Mouse (Mus musculus): ENCODE results near the gene Gon7. TPM values are rescaled to one million over a fixed set of nuclear protein-coding genes. Genes with fewer than 3 reads are reported as not detected.

The Gon7 gene
- polyA plus RNA-seq, 1 experiment from 2014 or later: 29.6 TPM

DNA sequence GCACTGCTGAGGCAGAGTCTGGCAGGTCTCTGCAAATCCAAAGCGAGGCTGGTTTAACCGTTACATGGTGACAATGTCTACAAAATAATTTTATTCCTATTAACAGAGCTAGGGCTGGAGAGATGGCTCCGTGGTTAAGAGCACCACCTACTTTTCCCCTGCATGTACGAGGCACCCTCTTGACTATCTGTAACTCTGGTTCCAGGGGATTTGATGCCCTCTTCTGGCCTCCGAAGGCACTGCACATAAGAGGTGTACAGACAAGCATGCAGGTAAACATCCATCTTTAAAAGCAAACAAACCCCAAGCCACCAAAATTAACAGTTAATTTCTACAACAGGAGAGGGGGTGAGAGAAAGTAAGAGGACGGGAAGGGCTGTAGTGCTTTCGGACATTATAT, 1.3 kb downstream of the Gon7 start:
- WGBS: 73% methylated on average over 7 of the region's 7 CpGs
- H3K27me3 ChIP-seq (ENCODE audit: control insufficient read depth, insufficient read depth, low read length): no peaks in the 10 kb centered on the region
- H3K4me2 ChIP-seq (replicated peaks; ENCODE audit: low read depth, low read length): peak overlapping the region; percentile 56
- H3K4me1 ChIP-seq (ENCODE audit: control insufficient read depth, insufficient read depth, low read length): peaks cover 15% of the 10 kb centered on the region
- peak overlapping the region; percentile 92 for H3K4me3 ChIP-seq (ENCODE audit: low read depth, low read length)
- H3K9me3 ChIP-seq (ENCODE audit: control insufficient read depth, low read depth, low read length): no peaks in the 10 kb centered on the region
- no peaks in the 10 kb centered on the region; the same call in 1 of the 2 replicates for H3K36me3 ChIP-seq (ENCODE audit: control insufficient read depth, insufficient read depth, low read length)
- ATAC-seq (ENCODE audit: insufficient number of reproducible peaks, insufficient read depth, low FRiP score, low read depth): no peak
- no peak overlapping the region for H3K9ac ChIP-seq (replicated peaks; ENCODE audit: low read depth, low read length)
- H3K27ac ChIP-seq (ENCODE audit: low read length): no peak overlapping the region

DNA sequence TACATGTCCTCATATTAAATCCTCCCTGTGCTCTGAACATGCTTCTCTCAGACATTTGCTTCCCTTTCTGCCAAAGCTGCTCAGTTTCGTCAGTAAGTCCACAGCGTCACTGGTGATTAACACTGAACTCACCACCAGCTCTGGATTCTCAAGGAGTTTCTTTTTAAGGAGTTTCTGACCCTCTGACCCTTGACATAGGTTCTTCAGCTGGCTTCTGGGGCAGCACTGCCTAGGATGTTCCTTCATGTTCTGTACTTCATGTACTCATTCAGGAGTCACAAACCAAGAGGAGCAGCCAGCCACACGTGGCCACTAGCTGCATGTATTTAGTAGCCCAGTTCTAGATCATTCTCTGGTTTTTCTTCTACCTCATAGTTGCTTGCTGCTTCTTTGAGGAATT, 9.3 kb downstream of the Gon7 start:
- H3K9me3 ChIP-seq (ENCODE audit: control insufficient read depth, low read depth, low read length): no peaks in the 10 kb centered on the region
- no peak overlapping the region for H3K27ac ChIP-seq (ENCODE audit: low read length)
- H3K4me1 ChIP-seq (ENCODE audit: control insufficient read depth, insufficient read depth, low read length): peaks cover 9% of the 10 kb centered on the region
- no peak overlapping the region for H3K9ac ChIP-seq (replicated peaks; ENCODE audit: low read depth, low read length)
- 86% methylated on average over 3 of the region's 3 CpGs for WGBS
- H3K36me3 ChIP-seq (ENCODE audit: control insufficient read depth, insufficient read depth, low read length): no peaks in the 10 kb centered on the region
- no peak for ATAC-seq (ENCODE audit: insufficient number of reproducible peaks, insufficient read depth, low FRiP score, low read depth)
- H3K4me3 ChIP-seq (ENCODE audit: low read depth, low read length): no peak overlapping the region
- H3K27me3 ChIP-seq (ENCODE audit: control insufficient read depth, insufficient read depth, low read length): no peaks in the 10 kb centered on the region
- no peak overlapping the region for H3K4me2 ChIP-seq (replicated peaks; ENCODE audit: low read depth, low read length)

DNA sequence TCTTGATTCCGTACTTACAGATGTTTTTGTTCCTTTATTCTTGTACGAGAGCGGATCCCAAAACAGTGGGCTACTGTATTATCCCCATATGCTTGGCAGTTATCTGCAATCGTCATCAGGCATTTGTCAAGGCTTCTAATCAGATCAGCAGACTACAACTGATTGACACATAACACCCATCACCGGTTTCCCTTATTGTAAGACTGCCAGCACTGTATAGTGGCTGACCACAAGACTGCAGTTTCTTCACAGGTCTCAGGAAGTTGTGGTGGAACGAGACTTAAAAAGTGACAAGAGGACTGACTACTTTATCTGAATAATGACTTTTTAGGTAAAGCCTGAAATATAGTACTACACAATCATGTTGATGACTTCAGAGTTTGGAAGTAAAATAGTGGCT, 12.8 kb downstream of the Gon7 start:
- WGBS: 59% methylated on average over 6 of the region's 6 CpGs
- H3K9ac ChIP-seq (replicated peaks; ENCODE audit: low read depth, low read length): 0 out of 2 replicates have a peak overlapping the region, but pooled peaks have one; percentile 6

DNA sequence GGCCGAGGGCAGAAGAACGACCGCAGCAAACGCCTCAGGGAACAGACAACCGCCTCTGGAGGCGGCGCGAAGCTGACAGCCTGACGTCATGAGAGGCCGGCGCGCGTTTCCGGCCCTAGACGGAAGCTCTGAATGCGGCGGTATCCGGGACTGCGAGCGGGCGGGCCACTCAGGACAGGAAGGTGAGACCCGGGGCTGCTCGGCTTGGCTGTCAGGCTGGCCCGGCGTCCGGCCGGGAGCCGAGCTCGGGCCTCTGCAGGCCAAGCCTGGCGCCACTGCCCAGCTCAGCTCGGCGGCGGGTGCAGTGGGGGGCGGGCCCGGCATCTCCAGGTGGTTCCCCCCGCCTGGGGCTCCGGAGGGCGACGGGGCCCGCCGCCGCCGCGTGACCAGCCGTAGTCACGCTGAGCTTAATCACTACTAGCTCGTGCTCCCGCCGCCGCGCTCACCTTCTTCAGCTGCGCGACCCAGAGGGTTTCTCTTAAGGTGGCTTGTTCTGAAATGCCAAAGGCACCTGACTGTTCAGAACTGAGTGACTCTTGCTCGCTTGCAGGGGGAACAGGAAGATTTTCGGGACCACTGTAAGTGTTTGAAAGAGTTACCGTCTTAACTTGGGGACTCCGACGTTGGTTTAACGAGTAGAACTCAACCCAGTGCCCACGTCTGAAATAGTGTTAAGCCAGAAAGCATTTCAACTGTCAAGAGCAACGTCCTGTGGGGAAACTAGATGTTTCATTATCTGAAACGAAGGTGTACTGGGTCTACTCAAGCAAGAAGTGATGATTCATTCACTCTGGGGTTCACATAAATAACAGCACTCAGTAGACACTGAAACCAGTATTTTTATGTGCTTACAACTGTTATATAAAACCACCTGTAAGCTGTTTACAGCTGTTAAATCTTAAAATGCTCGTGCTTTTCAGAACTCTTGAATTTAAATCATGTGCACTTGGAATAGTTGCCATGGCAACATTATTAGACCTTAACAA, 13.7 kb downstream of the Gon7 start, which contains the start of the genes Moap1 and Tmem251:
TSS of gene Moap1 (minus strand) at position 73 of the 986 bp plus-strand sequence.
TSS of gene Tmem251 (plus strand) at position 174 of the 986 bp plus-strand sequence.
- H3K9ac ChIP-seq (replicated peaks; ENCODE audit: low read depth, low read length): peak within 1 kb of the TSS; percentile 67
- H3K36me3 ChIP-seq (ENCODE audit: control insufficient read depth, insufficient read depth, low read length): no peaks in the 10 kb centered on the region
- H3K27ac ChIP-seq (ENCODE audit: low read length): peak within 1 kb of the TSS; percentile 84
- peaks cover 15% of the 10 kb centered on the region for H3K4me1 ChIP-seq (ENCODE audit: control insufficient read depth, insufficient read depth, low read length)
- peak within 1 kb of the TSS; percentile 84 for H3K4me2 ChIP-seq (replicated peaks; ENCODE audit: low read depth, low read length)
- H3K27me3 ChIP-seq (ENCODE audit: control insufficient read depth, insufficient read depth, low read length): no peaks in the 10 kb centered on the region
- peak within 1 kb of the TSS; percentile 75 for H3K4me3 ChIP-seq (ENCODE audit: low read depth, low read length)
- no peaks in the 10 kb centered on the region for H3K9me3 ChIP-seq (ENCODE audit: control insufficient read depth, low read depth, low read length)
- under 1% methylated on average over 58 of the region's 63 CpGs for WGBS
- peak; percentile 97 for ATAC-seq (ENCODE audit: insufficient number of reproducible peaks, insufficient read depth, low FRiP score, low read depth)

More for the DNA sequence above, 12.8 kb downstream of the Gon7 start:
- peak overlapping the region; percentile 84; the same call in 1 of the 2 replicates for H3K4me2 ChIP-seq (replicated peaks; ENCODE audit: low read depth, low read length)
- no peaks in the 10 kb centered on the region for H3K36me3 ChIP-seq (ENCODE audit: control insufficient read depth, insufficient read depth, low read length)
- H3K9me3 ChIP-seq (ENCODE audit: control insufficient read depth, low read depth, low read length): no peaks in the 10 kb centered on the region
- no peaks in the 10 kb centered on the region for H3K27me3 ChIP-seq (ENCODE audit: control insufficient read depth, insufficient read depth, low read length)
- H3K4me3 ChIP-seq (ENCODE audit: low read depth, low read length): no peak overlapping the region
- no peak overlapping the region for H3K27ac ChIP-seq (ENCODE audit: low read length)
- H3K4me1 ChIP-seq (ENCODE audit: control insufficient read depth, insufficient read depth, low read length): peaks cover 15% of the 10 kb centered on the region
- ATAC-seq (ENCODE audit: insufficient number of reproducible peaks, insufficient read depth, low FRiP score, low read depth): no peak

DNA sequence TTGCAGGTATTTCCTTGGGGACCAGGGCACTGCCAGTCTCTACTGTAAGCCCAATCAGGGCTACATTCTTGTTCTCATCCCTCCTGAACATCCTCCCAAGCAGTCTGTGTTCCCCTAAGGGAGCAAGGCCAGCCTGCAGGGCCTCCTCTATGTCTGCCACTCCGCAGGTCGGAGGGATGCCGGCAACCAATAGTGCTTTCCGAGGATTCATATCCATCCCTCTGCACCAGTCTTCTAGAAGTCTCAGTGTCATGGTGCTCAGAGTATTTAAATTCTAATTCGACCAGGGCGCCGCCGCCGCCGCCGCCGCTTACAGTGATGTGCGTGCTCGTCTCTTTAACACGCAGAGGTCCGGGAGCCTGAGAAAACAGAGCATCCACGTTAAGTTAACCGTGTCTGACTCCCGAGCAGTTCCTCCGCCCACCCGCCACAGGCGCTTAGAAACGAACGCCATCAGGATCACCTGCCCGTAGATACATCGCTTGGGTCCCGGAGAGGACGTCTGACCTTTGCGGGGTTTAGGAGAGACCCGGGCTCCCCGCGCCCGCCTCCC, 14.5 kb downstream of the Gon7 start:
- Histone ChIP-seq H3K4me1 (ENCODE audit: control insufficient read depth, insufficient read depth, low read length) (peaks cover 15% of the 10 kb centered on the region), H3K27ac (ENCODE audit: low read length) (peak overlapping the region; percentile 84), H3K4me3 (ENCODE audit: low read depth, low read length) (peak overlapping the region; percentile 75), H3K9ac (replicated peaks; ENCODE audit: low read depth, low read length) (peak overlapping the region; percentile 67), H3K4me2 (replicated peaks; ENCODE audit: low read depth, low read length) (peak overlapping the region; percentile 84), H3K36me3 (ENCODE audit: control insufficient read depth, insufficient read depth, low read length) (no peaks in the 10 kb centered on the region), H3K9me3 (ENCODE audit: control insufficient read depth, low read depth, low read length) (no peaks in the 10 kb centered on the region), H3K27me3 (ENCODE audit: control insufficient read depth, insufficient read depth, low read length) (no peaks in the 10 kb centered on the region)
- peak; percentile 20 for ATAC-seq (ENCODE audit: insufficient number of reproducible peaks, insufficient read depth, low FRiP score, low read depth)
- WGBS: under 1% methylated on average over 33 of the region's 33 CpGs

DNA sequence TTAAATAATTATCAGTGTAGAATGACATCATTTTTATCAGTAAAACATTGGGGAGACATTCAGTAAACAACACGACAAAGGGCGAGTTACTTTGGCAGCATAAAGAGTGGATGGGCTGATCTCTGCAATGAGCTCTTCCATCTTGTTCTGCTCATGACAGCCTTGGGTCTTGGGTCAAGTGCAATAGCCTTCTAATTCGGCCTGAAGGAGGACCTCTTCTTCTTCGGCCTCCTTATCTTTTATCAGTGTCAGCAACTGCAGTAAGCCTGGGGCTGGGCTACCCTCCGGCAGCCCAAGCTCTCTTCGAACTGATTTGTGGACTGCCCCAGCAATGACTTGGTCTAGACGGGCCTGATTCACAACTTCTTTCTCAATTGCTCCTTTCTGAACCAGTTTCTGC, 15.5 kb downstream of the Gon7 start:
- H3K36me3 ChIP-seq (ENCODE audit: control insufficient read depth, insufficient read depth, low read length): no peaks in the 10 kb centered on the region
- 72% methylated on average over 7 of the region's 7 CpGs for WGBS
- no peak overlapping the region for H3K4me2 ChIP-seq (replicated peaks; ENCODE audit: low read depth, low read length)

DNA sequence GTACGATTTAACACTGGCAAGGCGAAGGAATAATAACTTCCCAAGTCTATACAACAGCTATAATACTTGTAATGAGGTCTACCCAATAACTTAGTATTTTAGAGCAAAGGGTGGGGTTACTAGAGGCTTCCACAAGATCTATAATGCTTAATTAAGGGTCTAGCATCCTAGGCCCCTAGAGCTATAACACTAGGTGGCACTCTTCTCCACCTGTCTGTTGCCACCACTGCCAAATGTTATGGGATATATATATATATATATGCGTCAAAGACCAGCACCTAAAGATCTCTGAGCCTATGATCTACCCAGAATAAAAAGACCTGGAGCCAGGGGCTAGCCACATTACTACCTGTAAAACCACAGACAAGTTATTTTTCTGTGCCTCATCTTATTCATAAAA, 17.3 kb downstream of the Gon7 start:
- no peak overlapping the region for H3K4me2 ChIP-seq (replicated peaks; ENCODE audit: low read depth, low read length)
- no peaks in the 10 kb centered on the region for H3K36me3 ChIP-seq (ENCODE audit: control insufficient read depth, insufficient read depth, low read length)
- no peak overlapping the region for H3K27ac ChIP-seq (ENCODE audit: low read length)
- no peak overlapping the region for H3K4me3 ChIP-seq (ENCODE audit: low read depth, low read length)
- 70% methylated on average over 3 of the region's 3 CpGs for WGBS
- H3K9me3 ChIP-seq (ENCODE audit: control insufficient read depth, low read depth, low read length): no peaks in the 10 kb centered on the region
- no peak overlapping the region for H3K9ac ChIP-seq (replicated peaks; ENCODE audit: low read depth, low read length)
- H3K4me1 ChIP-seq (ENCODE audit: control insufficient read depth, insufficient read depth, low read length): peaks cover 15% of the 10 kb centered on the region
- no peaks in the 10 kb centered on the region for H3K27me3 ChIP-seq (ENCODE audit: control insufficient read depth, insufficient read depth, low read length)
- no peak for ATAC-seq (ENCODE audit: insufficient number of reproducible peaks, insufficient read depth, low FRiP score, low read depth)

More for the DNA sequence above, 15.5 kb downstream of the Gon7 start:
- Histone ChIP-seq H3K27me3 (ENCODE audit: control insufficient read depth, insufficient read depth, low read length) (no peaks in the 10 kb centered on the region), H3K9ac (replicated peaks; ENCODE audit: low read depth, low read length) (no peak overlapping the region), H3K27ac (ENCODE audit: low read length) (no peak overlapping the region), H3K4me3 (ENCODE audit: low read depth, low read length) (no peak overlapping the region), H3K4me1 (ENCODE audit: control insufficient read depth, insufficient read depth, low read length) (peaks cover 15% of the 10 kb centered on the region), H3K9me3 (ENCODE audit: control insufficient read depth, low read depth, low read length) (no peaks in the 10 kb centered on the region)
- ATAC-seq (ENCODE audit: insufficient number of reproducible peaks, insufficient read depth, low FRiP score, low read depth): no peak

DNA sequence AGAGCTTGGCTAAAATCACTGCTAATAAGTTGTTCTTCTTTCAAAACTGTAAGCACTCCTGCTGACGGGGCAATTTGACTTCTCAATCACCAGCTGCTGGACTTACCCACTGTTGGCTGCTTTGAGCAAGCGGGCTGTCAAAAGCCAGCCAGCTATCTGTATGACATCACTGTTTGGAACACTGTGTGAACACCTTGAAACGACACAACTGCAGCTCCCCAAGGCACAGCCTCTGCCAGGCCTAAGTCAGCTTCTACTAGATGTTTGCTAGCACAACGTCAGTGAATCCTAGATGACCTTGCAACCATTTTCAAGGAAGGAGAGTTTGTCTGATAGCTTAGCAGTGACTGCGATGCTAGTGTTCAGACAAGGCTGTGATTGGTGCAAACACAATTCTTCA, 18.5 kb downstream of the Gon7 start:
- Histone ChIP-seq H3K4me1 (ENCODE audit: control insufficient read depth, insufficient read depth, low read length) (peaks cover 6% of the 10 kb centered on the region; the same call in 1 of the 2 replicates), H3K27me3 (ENCODE audit: control insufficient read depth, insufficient read depth, low read length) (no peaks in the 10 kb centered on the region), H3K9me3 (ENCODE audit: control insufficient read depth, low read depth, low read length) (no peaks in the 10 kb centered on the region), H3K9ac (replicated peaks; ENCODE audit: low read depth, low read length) (no peak overlapping the region), H3K4me3 (ENCODE audit: low read depth, low read length) (no peak overlapping the region), H3K27ac (ENCODE audit: low read length) (no peak overlapping the region), H3K4me2 (replicated peaks; ENCODE audit: low read depth, low read length) (no peak overlapping the region), H3K36me3 (ENCODE audit: control insufficient read depth, insufficient read depth, low read length) (no peaks in the 10 kb centered on the region)
- ATAC-seq (ENCODE audit: insufficient number of reproducible peaks, insufficient read depth, low FRiP score, low read depth): no peak
- 65% methylated on average over 5 of the region's 5 CpGs for whole genome bisulfite sequencing

Measured in stomach, embryonic 14.5 days (tissue).